11 mouse cellular contexts compared by ENCODE assay signal in genomic region chr1:133311946-133312345, GRCm38 (mm10). TPM values are rescaled to one million over a fixed set of nuclear protein-coding genes. Genes with fewer than 3 reads are reported as not detected.
DNase-seq lines count a peak whose midpoint lies in the region; ATAC-seq lines count a peak whose summit lies in the region.
"Had no signal": no experiment of that assay in that cellular context is flagged by ENCODE, and none has a peak within 500 bp of the region (broad histone marks: within the 10 kb centered on the region; RNA-seq: fewer than 3 reads in every experiment).

No protein-coding gene starts in this region.

- ATAC-seq in forebrain, embryonic 12.5 days (ENCODE audit: low FRiP score): 0 out of 2 replicates have a peak, but pooled peaks have one; percentile 19
- no peak for ATAC-seq in forebrain, embryonic 11.5 days (replicated peaks; ENCODE audit: low FRiP score)
- peak; percentile 68 for ATAC-seq in hindbrain, embryonic 14.5 days (ENCODE audit: low FRiP score)

- no peaks in the 10 kb centered on the region for H3K36me3 ChIP-seq in forebrain, embryonic 12.5 days (replicated peaks)
- H3K36me3 ChIP-seq in forebrain, embryonic 11.5 days (ENCODE audit: control insufficient read depth, insufficient read depth, low read length): no peaks in the 10 kb centered on the region
- no peaks in the 10 kb centered on the region for H3K36me3 ChIP-seq in hindbrain, embryonic 14.5 days (replicated peaks; ENCODE audit: control insufficient read depth, insufficient read depth)
- no peaks in the 10 kb centered on the region for H3K36me3 ChIP-seq in limb, embryonic 10.5 days

- peaks cover 16% of the 10 kb centered on the region for H3K4me1 ChIP-seq in forebrain, embryonic 12.5 days
- peaks cover 1% of the 10 kb centered on the region; the same call in 1 of the 2 replicates for H3K4me1 ChIP-seq in forebrain, embryonic 11.5 days (replicated peaks; ENCODE audit: control insufficient read depth, insufficient read depth, low read length)
- peaks cover 11% of the 10 kb centered on the region; the same call in 1 of the 2 replicates for H3K4me1 ChIP-seq in hindbrain, embryonic 14.5 days (replicated peaks; ENCODE audit: control insufficient read depth, insufficient read depth, low read length)
- peaks cover 10% of the 10 kb centered on the region for H3K4me1 ChIP-seq in limb, embryonic 10.5 days

- H3K4me2 ChIP-seq in forebrain, embryonic 12.5 days: no peak overlapping the region
- no peak overlapping the region for H3K4me2 ChIP-seq in forebrain, embryonic 11.5 days (ENCODE audit: low read depth, low read length, severe bottlenecking)
- 0 out of 2 replicates have a peak overlapping the region, but pooled peaks have one; percentile 22 for H3K4me2 ChIP-seq in hindbrain, embryonic 14.5 days (replicated peaks)

- DNase-seq in forebrain, embryonic 11.5 days (ENCODE audit: low spot score): no peak
- DNase-seq in MEL-GATA-1-ER (ENCODE audit: extremely low read depth, low read depth): peak; percentile 76
- peak; percentile 36 for DNase-seq in hindbrain, embryonic 14.5 days (ENCODE audit: low spot score)
- DNase-seq in limb, embryonic 10.5 days (ENCODE audit: low spot score): no peak
- DNase-seq in natural killer cell, adult 2 months (ENCODE audit: low spot score in 2 of 2): no peak
- DNase-seq in kidney, adult 9 months: no peak
- no peak for DNase-seq in adrenal gland, adult 8-10 months

- no peak overlapping the region for H3K4me3 ChIP-seq in forebrain, embryonic 12.5 days (replicated peaks)
- H3K4me3 ChIP-seq in forebrain, embryonic 11.5 days (ENCODE audit: low read depth, low read length): no peak overlapping the region
- H3K4me3 ChIP-seq in hindbrain, embryonic 14.5 days (replicated peaks; ENCODE audit: low read length): no peak overlapping the region
- H3K4me3 ChIP-seq in limb, embryonic 10.5 days: no peak overlapping the region

- H3K27ac ChIP-seq in forebrain, embryonic 12.5 days: 0 out of 2 replicates have a peak overlapping the region, but pooled peaks have one; percentile 10
- no peak overlapping the region for H3K27ac ChIP-seq in forebrain, embryonic 11.5 days (ENCODE audit: low read depth, low read length)
- H3K27ac ChIP-seq in hindbrain, embryonic 14.5 days: peak overlapping the region; percentile 53; the same call in 1 of the 2 replicates
- 0 out of 2 replicates have a peak overlapping the region, but pooled peaks have one; percentile 0 for H3K27ac ChIP-seq in limb, embryonic 10.5 days

- H3K9me3 ChIP-seq in forebrain, embryonic 12.5 days: no peaks in the 10 kb centered on the region
- no peaks in the 10 kb centered on the region for H3K9me3 ChIP-seq in forebrain, embryonic 11.5 days (ENCODE audit: control insufficient read depth, low read length)
- no peaks in the 10 kb centered on the region for H3K9me3 ChIP-seq in hindbrain, embryonic 14.5 days (ENCODE audit: control insufficient read depth, low read length)
- no peaks in the 10 kb centered on the region for H3K9me3 ChIP-seq in limb, embryonic 10.5 days (replicated peaks)

- H3K27me3 ChIP-seq in forebrain, embryonic 12.5 days: peaks cover 12% of the 10 kb centered on the region; the same call in 1 of the 2 replicates
- H3K27me3 ChIP-seq in forebrain, embryonic 11.5 days (ENCODE audit: control insufficient read depth, insufficient read depth, low read length): no peaks in the 10 kb centered on the region
- no peaks in the 10 kb centered on the region for H3K27me3 ChIP-seq in hindbrain, embryonic 14.5 days (ENCODE audit: control insufficient read depth, insufficient read depth, low read length)
- H3K27me3 ChIP-seq in limb, embryonic 10.5 days (ENCODE audit: low read depth, poor library complexity, severe bottlenecking): peaks cover 14% of the 10 kb centered on the region

- 27% methylated on average over 10 of the region's 10 CpGs for WGBS in forebrain, embryonic 12.5 days
- 28% methylated on average over 10 of the region's 10 CpGs for WGBS in forebrain, embryonic 11.5 days
- 20% methylated on average over 10 of the region's 10 CpGs for WGBS in hindbrain, embryonic 14.5 days
- WGBS in limb, embryonic 10.5 days: 50% methylated on average over 10 of the region's 10 CpGs

- no peak overlapping the region for H3K9ac ChIP-seq in forebrain, embryonic 12.5 days
- H3K9ac ChIP-seq in forebrain, embryonic 11.5 days (ENCODE audit: low read length): no peak overlapping the region
- H3K9ac ChIP-seq in hindbrain, embryonic 14.5 days: no peak overlapping the region

RNA-seq across cellular contexts. Expression of gene Golt1a, which starts 2.3 kb away (rescaled TPM):
- not detected in 2 replicates for polyA plus RNA-seq in forebrain, embryonic 12.5 days (2016; fragmentation: Nextera tagmentation; extraction: Ambion mirVana)
- polyA plus RNA-seq in forebrain, embryonic 11.5 days (2014; fragmentation: Nextera tagmentation; extraction: Ambion mirVana): not detected in 2 replicates
- polyA plus RNA-seq in hindbrain, embryonic 14.5 days (2014; fragmentation: Nextera tagmentation; extraction: Ambion mirVana): not detected in 2 replicates
- not detected in 2 replicates for polyA plus RNA-seq in limb, embryonic 10.5 days (2016; fragmentation: Nextera tagmentation; extraction: Ambion mirVana)
- total RNA-seq in adrenal gland, adult 8-10 months (2022): 1 to 10 TPM in 2 of 4 experiments, not detected in 2; 1.2 to 1.9 TPM
- polyA plus RNA-seq: C2C12; neural tube, embryonic 11.5 days had no signal

RNA-seq across cellular contexts. Expression of gene Kiss1, which starts 9.7 kb away (rescaled TPM):
- not detected in 2 replicates for polyA plus RNA-seq in forebrain, embryonic 12.5 days (2016; fragmentation: Nextera tagmentation; extraction: Ambion mirVana)
- polyA plus RNA-seq in forebrain, embryonic 11.5 days (2014; fragmentation: Nextera tagmentation; extraction: Ambion mirVana): 0.43 TPM in 1 of 2 replicates, not detected in the other
- not detected in 2 replicates for polyA plus RNA-seq in hindbrain, embryonic 14.5 days (2014; fragmentation: Nextera tagmentation; extraction: Ambion mirVana)
- polyA plus RNA-seq in limb, embryonic 10.5 days (2016; fragmentation: Nextera tagmentation; extraction: Ambion mirVana): not detected in 2 replicates
- not detected for total RNA-seq in adrenal gland, adult 8-10 months (2022)
- polyA plus RNA-seq: C2C12; intestine, embryonic 14.5 days; neural tube, embryonic 11.5 days had no signal

RNA-seq across cellular contexts. Expression of gene Ren1, which starts 38.4 kb away (rescaled TPM):
- polyA plus RNA-seq in forebrain, embryonic 12.5 days (2016; fragmentation: Nextera tagmentation; extraction: Ambion mirVana): not detected in 2 replicates
- not detected in 2 replicates for polyA plus RNA-seq in forebrain, embryonic 11.5 days (2014; fragmentation: Nextera tagmentation; extraction: Ambion mirVana)
- polyA plus RNA-seq in hindbrain, embryonic 14.5 days (2014; fragmentation: Nextera tagmentation; extraction: Ambion mirVana): 7.3 and 11.1 TPM in 2 replicates
- polyA plus RNA-seq in limb, embryonic 10.5 days (2016; fragmentation: Nextera tagmentation; extraction: Ambion mirVana): 0.09 TPM in 1 of 2 replicates, not detected in the other
- 1 to 10 TPM in 3 of 4 experiments, under 1 TPM in 1; 0.97 to 5.8 (median 4.7) TPM for total RNA-seq in adrenal gland, adult 8-10 months (2022)
- polyA plus RNA-seq: C2C12; neural tube, embryonic 11.5 days had no signal

RNA-seq across cellular contexts. Expression of gene Etnk2, which starts 51.4 kb away (rescaled TPM):
- 2.5 and 2.6 TPM in 2 replicates for polyA plus RNA-seq in forebrain, embryonic 12.5 days (2016; fragmentation: Nextera tagmentation; extraction: Ambion mirVana)
- polyA plus RNA-seq in forebrain, embryonic 11.5 days (2014; fragmentation: Nextera tagmentation; extraction: Ambion mirVana): 1.8 and 2.7 TPM in 2 replicates
- polyA plus RNA-seq in hindbrain, embryonic 14.5 days (2014; fragmentation: Nextera tagmentation; extraction: Ambion mirVana): 20.3 TPM in 2 replicates
- 1.7 and 2.0 TPM in 2 replicates for polyA plus RNA-seq in limb, embryonic 10.5 days (2016; fragmentation: Nextera tagmentation; extraction: Ambion mirVana)
- total RNA-seq in adrenal gland, adult 8-10 months (2022): 10 to 100 TPM in 2 of 4 experiments, 1 to 10 TPM in 2; 6.0 to 34.7 (median 13.4) TPM
- polyA plus RNA-seq: C2C12 had no signal

Comparison
In these comparisons a context has a peak if more than half of its experiments do, and no peak if none do; other contexts are left out.
1. DNase-seq: peak in MEL-GATA-1-ER (single experiment) and hindbrain, embryonic 14.5 days (single experiment); none in forebrain, embryonic 11.5 days (single experiment), limb, embryonic 10.5 days (single experiment), natural killer cell, adult 2 months (0 of 2), kidney, adult 9 months (single experiment) and adrenal gland, adult 8-10 months (single experiment).